Mouse (Mus musculus): Measurements from ENCODE around the gene Fktn. TPM values are rescaled to one million over a fixed set of nuclear protein-coding genes. Genes with fewer than 3 reads are reported as not detected.
"Not testable (repeated sequence)": the region's sequence is repeated elsewhere in the genome, so short reads cannot be mapped to it uniquely, and the experiment has no call there.

The Fktn gene
- polyA plus RNA-seq, 1 experiment from 2014 or later = 14.8 TPM

GRCm38 (mm10) chr4:53799753-53800152, 86.0 kb downstream of the Fktn start:
- Histone ChIP-seq H3K4me3 (replicated peaks) (no peak overlapping the region), H3K4me1 (no peaks in the 10 kb centered on the region), H3K27me3 (replicated peaks) (no peaks in the 10 kb centered on the region), H3K9me3 (no peaks in the 10 kb centered on the region), H3K27ac (no peak overlapping the region), H3K4me2 (no peak overlapping the region), H3K9ac (no peak overlapping the region), H3K36me3 (no peaks in the 10 kb centered on the region)
- no peak for ATAC-seq (ENCODE audit: insufficient read depth, low FRiP score, low read depth)
- WGBS = 51% methylated on average over 1 of the region's 1 CpGs

DNA sequence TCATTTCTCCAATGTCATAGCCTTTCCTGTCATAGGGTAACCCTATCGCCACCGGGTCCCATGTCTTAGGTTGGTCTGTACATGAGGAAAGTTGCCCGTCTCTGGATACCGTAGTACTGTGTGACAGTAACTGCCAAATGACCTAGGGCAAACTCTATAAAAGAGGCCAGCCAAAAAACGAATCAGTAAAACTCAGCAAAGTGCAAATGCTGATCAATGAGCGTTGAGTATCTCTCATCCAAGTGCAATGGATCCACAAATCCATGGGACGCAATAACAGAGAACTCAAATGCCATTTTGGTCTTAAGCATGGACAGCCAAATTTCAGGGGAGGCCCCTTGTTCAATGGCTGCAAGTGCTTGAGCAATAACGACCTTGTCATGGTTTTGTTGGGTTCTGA, 89.9 kb downstream of the Fktn start:
- not testable (repeated sequence) for H3K4me1 ChIP-seq; ATAC-seq (ENCODE audit: insufficient read depth, low FRiP score, low read depth); H3K27me3 ChIP-seq (replicated peaks); H3K4me3 ChIP-seq (replicated peaks); H3K4me2 ChIP-seq; H3K9ac ChIP-seq; H3K27ac ChIP-seq; H3K9me3 ChIP-seq; H3K36me3 ChIP-seq
- 86% methylated on average over 8 of the region's 8 CpGs for WGBS

DNA sequence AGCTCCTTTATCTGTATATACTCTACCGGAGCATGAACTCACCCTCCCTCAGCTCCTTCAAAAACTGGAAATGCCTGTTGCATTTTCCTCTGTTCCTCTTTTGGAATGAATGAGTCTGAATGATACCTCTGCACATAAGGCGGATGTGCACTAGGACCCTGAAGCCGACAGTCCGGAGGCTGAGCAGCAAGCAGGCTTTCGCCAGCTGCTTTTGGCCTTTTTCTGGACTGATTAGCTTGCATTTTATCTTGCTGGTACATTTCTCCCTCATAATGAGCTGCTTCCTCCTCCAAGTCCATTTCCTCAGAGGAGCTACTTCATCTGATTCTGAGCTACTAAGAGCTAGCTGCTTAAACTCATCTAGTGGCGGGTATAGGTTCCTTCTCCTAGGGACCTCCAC, 92.6 kb downstream of the Fktn start:
- H3K4me1 ChIP-seq; ATAC-seq (ENCODE audit: insufficient read depth, low FRiP score, low read depth); H3K4me3 ChIP-seq (replicated peaks); H3K36me3 ChIP-seq; H3K9ac ChIP-seq; H3K27ac ChIP-seq; H3K27me3 ChIP-seq (replicated peaks); H3K4me2 ChIP-seq; H3K9me3 ChIP-seq: not testable (repeated sequence)
- 76% methylated on average over 6 of the region's 6 CpGs for WGBS

GRCm38 (mm10) chr4:53818320-53818719, 104.5 kb downstream of the Fktn start:
- Histone ChIP-seq H3K4me3 (replicated peaks) (no peak overlapping the region), H3K4me2 (no peak overlapping the region), H3K4me1 (no peaks in the 10 kb centered on the region), H3K27me3 (replicated peaks) (no peaks in the 10 kb centered on the region), H3K9ac (no peak overlapping the region), H3K27ac (no peak overlapping the region), H3K36me3 (no peaks in the 10 kb centered on the region), H3K9me3 (no peaks in the 10 kb centered on the region)
- no peak for ATAC-seq (ENCODE audit: insufficient read depth, low FRiP score, low read depth)
- WGBS = 49% methylated on average over 5 of the region's 5 CpGs

- Histone ChIP-seq H3K36me3 (no peaks in the 10 kb centered on the region), H3K27ac (no peak overlapping the region; the same call in 1 of the 2 replicates), H3K27me3 (replicated peaks) (no peaks in the 10 kb centered on the region), H3K4me2 (no peak overlapping the region), H3K9me3 (no peaks in the 10 kb centered on the region), H3K4me3 (replicated peaks) (no peak overlapping the region), H3K9ac (no peak overlapping the region), H3K4me1 (0 out of 2 replicates have a peak, but pooled peaks cover 2% of the 10 kb centered on the region)
- ATAC-seq (ENCODE audit: insufficient read depth, low FRiP score, low read depth) = no peak
- WGBS = 25% methylated on average over 6 of the region's 6 CpGs
Measured at GRCm38 (mm10) chr4:53823697-53824096, 109.9 kb downstream of the Fktn start.

DNA sequence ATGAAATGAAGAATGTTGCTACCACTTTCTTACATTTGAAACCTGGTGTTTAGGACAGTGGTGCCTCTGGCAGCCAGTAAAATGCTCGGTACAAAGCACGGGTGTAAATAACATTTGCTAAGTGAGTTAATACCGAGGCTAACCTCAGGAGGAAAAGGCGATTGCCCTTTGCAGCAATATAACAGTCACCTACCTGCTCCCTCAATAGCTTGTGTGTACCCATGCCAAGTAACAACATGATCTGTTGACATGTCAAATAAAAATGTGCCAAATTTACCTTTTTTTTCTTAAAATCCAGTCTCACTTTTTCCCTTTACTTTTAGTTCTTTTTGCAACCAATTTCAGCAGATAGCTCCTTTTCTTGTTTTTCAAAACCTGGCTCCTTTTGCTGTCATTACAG, 111.0 kb downstream of the Fktn start:
- H3K27me3 ChIP-seq (replicated peaks) = no peaks in the 10 kb centered on the region
- ATAC-seq (ENCODE audit: insufficient read depth, low FRiP score, low read depth) = no peak
- WGBS = 34% methylated on average over 4 of the region's 4 CpGs

GRCm38 (mm10) chr4:53825821-53826605, 112.2 kb downstream of the Fktn start, which contains the start of gene Tmem38b:
Gene Tmem38b (plus strand): TSS chr4:53826045.
- Histone ChIP-seq H3K27ac (peak within 1 kb of the TSS; percentile 36; the same call in 1 of the 2 replicates), H3K4me2 (peak within 1 kb of the TSS; percentile 82), H3K27me3 (replicated peaks) (no peaks in the 10 kb centered on the region), H3K9ac (peak within 1 kb of the TSS; percentile 69), H3K36me3 (no peaks in the 10 kb centered on the region), H3K4me1 (0 out of 2 replicates have a peak, but pooled peaks cover 2% of the 10 kb centered on the region), H3K9me3 (no peaks in the 10 kb centered on the region), H3K4me3 (replicated peaks) (peak within 1 kb of the TSS; percentile 98)
- peak; percentile 85 for ATAC-seq (ENCODE audit: insufficient read depth, low FRiP score, low read depth)
- WGBS = under 1% methylated on average over 55 of the region's 55 CpGs

More for the DNA sequence above, 111.0 kb downstream of the Fktn start:
- no peaks in the 10 kb centered on the region for H3K36me3 ChIP-seq
- H3K27ac ChIP-seq = no peak overlapping the region
- no peaks in the 10 kb centered on the region for H3K9me3 ChIP-seq
- no peak overlapping the region for H3K4me3 ChIP-seq (replicated peaks)
- no peak overlapping the region for H3K9ac ChIP-seq
- H3K4me2 ChIP-seq = no peak overlapping the region
- H3K4me1 ChIP-seq = 0 out of 2 replicates have a peak, but pooled peaks cover 2% of the 10 kb centered on the region

DNA sequence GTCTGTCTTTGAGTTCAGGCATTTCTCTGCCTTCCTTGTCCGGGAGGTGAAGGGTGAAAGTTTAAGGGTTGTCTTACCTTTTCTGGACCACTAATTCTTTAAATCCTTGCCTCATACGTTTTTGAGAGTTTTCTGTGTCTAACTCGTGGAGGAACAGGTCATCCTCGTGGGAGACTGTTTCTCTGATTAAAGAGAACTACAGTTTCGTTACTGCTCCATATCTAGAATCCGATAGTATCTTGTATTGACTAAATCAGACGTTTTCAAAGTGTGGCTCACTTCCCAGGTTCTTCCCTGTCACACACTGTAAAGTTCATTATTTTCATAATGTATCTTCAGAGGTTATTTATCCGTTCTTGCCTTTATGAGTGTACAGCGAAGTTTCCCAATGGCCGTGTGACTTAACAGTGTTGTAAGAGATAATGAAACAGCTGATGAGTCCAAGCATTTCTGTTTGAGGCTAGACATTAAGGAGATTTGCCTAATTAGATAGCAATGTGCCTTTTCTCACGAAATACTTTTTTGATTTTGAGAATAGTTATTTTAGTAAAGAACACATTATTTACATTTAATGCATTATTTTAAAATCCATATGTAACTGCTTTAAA, 112.9 kb downstream of the Fktn start:
- Histone ChIP-seq H3K27me3 (replicated peaks) (no peaks in the 10 kb centered on the region), H3K4me3 (replicated peaks) (peak overlapping the region; percentile 98), H3K9ac (peak overlapping the region; percentile 0; the same call in 1 of the 2 replicates), H3K4me1 (0 out of 2 replicates have a peak, but pooled peaks cover 2% of the 10 kb centered on the region), H3K36me3 (no peaks in the 10 kb centered on the region), H3K9me3 (no peaks in the 10 kb centered on the region), H3K4me2 (peak overlapping the region; percentile 82), H3K27ac (peak overlapping the region; percentile 36; the same call in 1 of the 2 replicates)
- 11% methylated on average over 11 of the region's 11 CpGs for WGBS
- no peak for ATAC-seq (ENCODE audit: insufficient read depth, low FRiP score, low read depth)

Other genes with a start within 250 kb of the Fktn start
- gene Fsd1l, start 82.5 kb upstream of the Fktn start, polyA plus RNA-seq (2015; fragmentation: Nextera tagmentation; extraction: Ambion mirVana) = 11.0 and 11.7 TPM in 2 replicates
- 0.14 and 0.18 TPM in 2 replicates for gene Tal2, start 65.7 kb downstream of the Fktn start, polyA plus RNA-seq (2015; fragmentation: Nextera tagmentation; extraction: Ambion mirVana)
- gene Tmem38b, start 112.0 kb downstream of the Fktn start, polyA plus RNA-seq (2015; fragmentation: Nextera tagmentation; extraction: Ambion mirVana) = 9.7 and 10.2 TPM in 2 replicates

Measured in stomach, embryonic 15.5 days (tissue).